Mouse (Mus musculus) liver, embryonic 11.5 days (tissue): Measurements from ENCODE around the gene Cald1. TPM values are rescaled to one million over a fixed set of nuclear protein-coding genes. Genes with fewer than 3 reads are reported as not detected.

Experiments
- ATAC-seq: fragments of 200-750 bp; cut with Nextera tagmentation; replicated peaks from 2 replicates; pipeline ENCODE4 v1.8.0; 2017; ENCODE audit warnings: moderate number of reproducible peaks, mild to moderate bottlenecking, moderate TSS enrichment, moderate library complexity; ENCODE audit not compliant: low FRiP score
- DNase-seq: peaks from one replicate; pipeline ENCODE4 v3.0.0-alpha.2; 2017; ENCODE audit warnings: low spot score
- H3K27ac ChIP-seq: fragments of 300-500 bp; sonication (generic); 2 replicates; pipeline ENCODE4 v1.5.1; 2014; ENCODE audit warnings: mild to moderate bottlenecking, low read depth, low read length, control low read depth
- H3K27me3 ChIP-seq: fragments of 300-500 bp; sonication (generic); replicated peaks from 2 replicates; pipeline ENCODE4 v1.6.1; 2014; ENCODE audit warnings: low read length, mixed read lengths; ENCODE audit not compliant: control insufficient read depth, insufficient read depth
- H3K36me3 ChIP-seq: fragments of 300-500 bp; sonication (generic); 2 replicates; pipeline ENCODE4 v1.6.1; 2014; ENCODE audit warnings: mild to moderate bottlenecking, low read length, moderate library complexity, mixed read lengths; ENCODE audit not compliant: control insufficient read depth, insufficient read depth
- H3K4me1 ChIP-seq: fragments of 300-500 bp; sonication (generic); replicated peaks from 2 replicates; pipeline ENCODE4 v1.6.1; 2014; ENCODE audit warnings: low read length, mixed read lengths; ENCODE audit not compliant: control insufficient read depth, insufficient read depth
- H3K4me2 ChIP-seq: fragments of 300-500 bp; sonication (generic); 2 replicates; pipeline ENCODE4 v1.6.1; 2014; ENCODE audit warnings: mild to moderate bottlenecking, control low read depth, moderate library complexity
- H3K4me3 ChIP-seq: fragments of 300-500 bp; sonication (generic); 2 replicates; pipeline ENCODE4 v1.5.1; 2014; ENCODE audit warnings: low read depth, low read length, control low read depth
- H3K9ac ChIP-seq: fragments of 300-500 bp; sonication (generic); 2 replicates; pipeline ENCODE4 v1.6.1; 2014; ENCODE audit warnings: low read depth, low read length, control low read depth
- H3K9me3 ChIP-seq: fragments of 300-500 bp; sonication (generic); 2 replicates; pipeline ENCODE4 v1.6.1; 2016; ENCODE audit warnings: low read length, inconsistent platforms, mixed read lengths; ENCODE audit not compliant: control insufficient read depth
- WGBS: fragments of 180-500 bp; shearing (Covaris S2); extraction: QIAGEN DNeasy Blood & Tissue Kit; methylation state at CpG from one replicate; pipeline ENCODE4 v1.1.7; 2014; 5-methylcytosine and 5-hydroxymethylcytosine counted together
- polyA plus RNA-seq: library from polyadenylated mRNA; unstranded; fragments of >200 nt; fragmentation: Nextera tagmentation; extraction: Ambion mirVana; gene quantifications from 2 replicates; pipeline ENCODE4 v1.2.1, GENCODE M21; 2014

The Cald1 gene
- polyA plus RNA-seq, 1 experiment from 2014 or later = 134 TPM

GRCm38 (mm10) chr6:34780943-34781289, 182.6 kb downstream of the Cald1 start:
- H3K4me2 ChIP-seq = peak overlapping the region; percentile 80
- no peaks in the 10 kb centered on the region for H3K27me3 ChIP-seq
- H3K9ac ChIP-seq = peak overlapping the region; percentile 91
- H3K27ac ChIP-seq = peak overlapping the region; percentile 98
- H3K4me1 ChIP-seq = no peaks in the 10 kb centered on the region
- no peaks in the 10 kb centered on the region for H3K36me3 ChIP-seq
- peak overlapping the region; percentile 68 for H3K4me3 ChIP-seq
- no peaks in the 10 kb centered on the region for H3K9me3 ChIP-seq
- no peak for DNase-seq
- no peak for ATAC-seq
- WGBS = 4% methylated on average over 13 of the region's 13 CpGs

- WGBS = 85% methylated on average over 1 of the region's 1 CpGs
- H3K27me3 ChIP-seq = no peaks in the 10 kb centered on the region
Measured at GRCm38 (mm10) chr6:34782493-34782892, 184.2 kb downstream of the Cald1 start.

GRCm38 (mm10) chr6:34796881-34797280, 198.6 kb downstream of the Cald1 start:
- Histone ChIP-seq H3K27me3 (no peaks in the 10 kb centered on the region), H3K9me3 (no peaks in the 10 kb centered on the region), H3K4me3 (no peak overlapping the region), H3K36me3 (no peaks in the 10 kb centered on the region), H3K4me1 (no peaks in the 10 kb centered on the region), H3K27ac (no peak overlapping the region), H3K4me2 (no peak overlapping the region), H3K9ac (no peak overlapping the region)
- WGBS = 74% methylated on average over 3 of the region's 3 CpGs
- ATAC-seq (no peak), DNase-seq (no peak)

More at GRCm38 (mm10) chr6:34782493-34782892, 184.2 kb downstream of the Cald1 start:
- H3K27ac ChIP-seq = no peak overlapping the region
- DNase-seq = no peak
- no peaks in the 10 kb centered on the region for H3K4me1 ChIP-seq
- no peak overlapping the region for H3K4me3 ChIP-seq
- H3K9ac ChIP-seq = no peak overlapping the region
- no peak overlapping the region for H3K4me2 ChIP-seq
- no peaks in the 10 kb centered on the region for H3K9me3 ChIP-seq
- no peak for ATAC-seq
- no peaks in the 10 kb centered on the region for H3K36me3 ChIP-seq

GRCm38 (mm10) chr6:34797887-34798286, 199.6 kb downstream of the Cald1 start:
- ATAC-seq = no peak

GRCm38 (mm10) chr6:34805582-34805981, 207.3 kb downstream of the Cald1 start:
- DNase-seq (no peak), ATAC-seq (peak; percentile 88)
- H3K4me3 ChIP-seq = no peak overlapping the region
- no peaks in the 10 kb centered on the region for H3K36me3 ChIP-seq
- H3K27me3 ChIP-seq = no peaks in the 10 kb centered on the region
- H3K4me2 ChIP-seq = no peak overlapping the region
- H3K9ac ChIP-seq = no peak overlapping the region
- H3K9me3 ChIP-seq = no peaks in the 10 kb centered on the region
- peaks cover 6% of the 10 kb centered on the region; the same call in 1 of the 2 replicates for H3K4me1 ChIP-seq
- H3K27ac ChIP-seq = no peak overlapping the region
- WGBS = 38% methylated on average over 2 of the region's 2 CpGs

More at GRCm38 (mm10) chr6:34797887-34798286, 199.6 kb downstream of the Cald1 start:
- H3K27ac ChIP-seq = no peak overlapping the region
- no peaks in the 10 kb centered on the region for H3K4me1 ChIP-seq
- 82% methylated on average over 3 of the region's 3 CpGs for WGBS
- no peak for DNase-seq
- H3K9ac ChIP-seq = no peak overlapping the region
- no peak overlapping the region for H3K4me3 ChIP-seq
- H3K27me3 ChIP-seq = no peaks in the 10 kb centered on the region
- H3K4me2 ChIP-seq = no peak overlapping the region
- H3K9me3 ChIP-seq = no peaks in the 10 kb centered on the region
- no peaks in the 10 kb centered on the region for H3K36me3 ChIP-seq

- no peak overlapping the region for H3K4me2 ChIP-seq
- H3K9ac ChIP-seq = no peak overlapping the region
- ATAC-seq = no peak
- no peaks in the 10 kb centered on the region for H3K4me1 ChIP-seq
- H3K36me3 ChIP-seq = no peaks in the 10 kb centered on the region
- no peak overlapping the region for H3K27ac ChIP-seq
- no peaks in the 10 kb centered on the region for H3K27me3 ChIP-seq
- H3K9me3 ChIP-seq = no peaks in the 10 kb centered on the region
- no peak for DNase-seq
- WGBS = 63% methylated on average over 4 of the region's 4 CpGs
- no peak overlapping the region for H3K4me3 ChIP-seq
Measured at GRCm38 (mm10) chr6:34810651-34811050, 212.4 kb downstream of the Cald1 start.

- no peak overlapping the region for H3K4me2 ChIP-seq
- no peaks in the 10 kb centered on the region for H3K36me3 ChIP-seq
- H3K27ac ChIP-seq = no peak overlapping the region
- no peak for ATAC-seq
- H3K27me3 ChIP-seq = no peaks in the 10 kb centered on the region
- no peaks in the 10 kb centered on the region for H3K9me3 ChIP-seq
- no peaks in the 10 kb centered on the region for H3K4me1 ChIP-seq
- DNase-seq = no peak
- H3K9ac ChIP-seq = no peak overlapping the region
- no peak overlapping the region for H3K4me3 ChIP-seq
Measured at GRCm38 (mm10) chr6:34824406-34824805, 226.1 kb downstream of the Cald1 start.

Other genes starting within 250 kb of the Cald1 start
- 9.7 and 10.7 TPM in 2 replicates for gene Akr1b8, start 244.4 kb upstream of the Cald1 start, polyA plus RNA-seq
- 16.1 and 18.6 TPM in 2 replicates for gene Akr1b10, start 214.3 kb upstream of the Cald1 start, polyA plus RNA-seq
- gene Akr1b7, start 186.2 kb upstream of the Cald1 start, polyA plus RNA-seq = 0.70 and 1.2 TPM in 2 replicates
- 38.1 and 43.4 TPM in 2 replicates for gene Bpgm, start 122.3 kb upstream of the Cald1 start, polyA plus RNA-seq
- 4.4 and 4.5 TPM in 2 replicates for gene Agbl3, start 181.9 kb downstream of the Cald1 start, polyA plus RNA-seq